Mouse (Mus musculus): ENCODE measurements around the gene Ttc12. TPM values are rescaled to one million over a fixed set of nuclear protein-coding genes. Genes with fewer than 3 reads are reported as not detected.

Ttc12 gene
- total RNA-seq, 2 experiments from 2014 or later: 2.0 to 2.1 TPM

- Histone ChIP-seq H3K4me3 (no peak overlapping the region), H3K27ac (no peak overlapping the region)
- no peak for DNase-seq (ENCODE audit: low spot score in 2 of 2)
- no peak for TF ChIP-seq CTCF (conservative IDR thresholded peaks at IDR 0.05)
Measured at GRCm38 (mm10) chr9:49423866-49424265, 62.2 kb downstream of the Ttc12 start.

- H3K4me3 ChIP-seq: no peak overlapping the region
- no peak for DNase-seq (ENCODE audit: low spot score in 2 of 2)
- no peak overlapping the region for H3K27ac ChIP-seq
- TF ChIP-seq CTCF (conservative IDR thresholded peaks at IDR 0.05): no peak
Measured at GRCm38 (mm10) chr9:49410621-49411020, 75.4 kb downstream of the Ttc12 start.

- no peak for DNase-seq (ENCODE audit: low spot score in 2 of 2)
- Histone ChIP-seq H3K4me3 (no peak overlapping the region), H3K27ac (no peak overlapping the region)
- TF ChIP-seq CTCF (conservative IDR thresholded peaks at IDR 0.05): no peak
Measured at GRCm38 (mm10) chr9:49407028-49407427, 79.0 kb downstream of the Ttc12 start.

- no peak for TF ChIP-seq CTCF (conservative IDR thresholded peaks at IDR 0.05)
- Histone ChIP-seq H3K4me3 (no peak overlapping the region), H3K27ac (no peak overlapping the region)
- DNase-seq (ENCODE audit: low spot score in 2 of 2): no peak
Measured at GRCm38 (mm10) chr9:49403711-49404110, 82.3 kb downstream of the Ttc12 start.

- no peak overlapping the region for H3K4me3 ChIP-seq
- no peak for DNase-seq (ENCODE audit: low spot score in 2 of 2)
- H3K27ac ChIP-seq: no peak overlapping the region
- no peak for TF ChIP-seq CTCF (conservative IDR thresholded peaks at IDR 0.05)
Measured at GRCm38 (mm10) chr9:49396006-49396405, 90.0 kb downstream of the Ttc12 start.

GRCm38 (mm10) chr9:49392242-49392641, 93.8 kb downstream of the Ttc12 start:
- no peak for TF ChIP-seq CTCF (conservative IDR thresholded peaks at IDR 0.05)
- Histone ChIP-seq H3K27ac (no peak overlapping the region), H3K4me3 (no peak overlapping the region)
- no peak for DNase-seq (ENCODE audit: low spot score in 2 of 2)

Other genes with a start within 250 kb of the Ttc12 start
- gene Gm4894, start 235.7 kb downstream of the Ttc12 start, total RNA-seq (2021): not detected
- 1 to 10 TPM; 2.4 to 3.6 TPM for gene Drd2, start 145.6 kb downstream of the Ttc12 start, total RNA-seq (2021)
- not detected for gene Ankk1, start 59.2 kb downstream of the Ttc12 start, total RNA-seq (2021)

Measured in layer of hippocampus, adult 2 months (tissue).